Mouse (Mus musculus): ENCODE results near the gene Vps11. TPM values are rescaled to one million over a fixed set of nuclear protein-coding genes. Genes with fewer than 3 reads are reported as not detected.

Gene Vps11
- polyA plus RNA-seq (2014; fragmentation: Illumina TruSeq; extraction: RNeasy Lipid Tissue Mini Kit (QIAGEN cat#74804); ENCODE audit: low read depth, low replicate concordance), result 8.1 TPM

DNA sequence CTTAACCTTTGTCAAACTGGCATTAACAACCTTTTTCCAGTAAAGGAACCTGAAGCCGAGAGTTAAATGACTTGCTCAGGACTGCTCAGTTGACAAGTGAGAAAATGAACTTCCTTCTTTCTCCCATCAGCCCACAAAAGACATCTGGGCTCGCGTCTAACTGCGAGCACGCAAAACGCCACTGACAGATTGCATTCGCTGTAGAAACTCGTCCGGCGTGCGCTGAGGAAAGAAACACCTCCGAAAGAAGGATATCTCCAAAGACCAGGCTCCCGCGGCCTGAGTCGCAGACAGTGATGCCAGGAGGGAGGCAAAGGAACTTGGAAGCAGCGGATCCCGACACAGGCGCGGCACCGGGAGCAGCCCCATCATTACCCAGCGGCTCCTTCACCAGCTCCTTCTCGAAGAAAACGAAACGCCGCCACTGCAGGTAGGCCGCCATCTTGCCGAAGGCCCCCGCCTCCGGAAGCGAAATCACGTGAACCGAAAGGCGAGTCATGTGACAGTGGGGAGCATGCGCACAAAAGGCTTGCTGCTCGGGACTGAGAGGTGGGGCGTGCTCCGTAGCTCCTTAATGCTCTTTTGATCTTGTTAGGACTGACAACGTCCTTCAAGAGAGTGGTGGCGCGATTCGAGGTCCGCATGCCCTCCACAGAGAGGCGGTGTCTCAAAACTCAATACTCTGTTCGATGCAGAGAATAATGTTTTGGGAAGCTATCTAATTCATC, at the start of gene Vps11:
Gene Vps11 (minus strand): TSS at position 481 of the 728 bp plus-strand sequence.

DNA sequence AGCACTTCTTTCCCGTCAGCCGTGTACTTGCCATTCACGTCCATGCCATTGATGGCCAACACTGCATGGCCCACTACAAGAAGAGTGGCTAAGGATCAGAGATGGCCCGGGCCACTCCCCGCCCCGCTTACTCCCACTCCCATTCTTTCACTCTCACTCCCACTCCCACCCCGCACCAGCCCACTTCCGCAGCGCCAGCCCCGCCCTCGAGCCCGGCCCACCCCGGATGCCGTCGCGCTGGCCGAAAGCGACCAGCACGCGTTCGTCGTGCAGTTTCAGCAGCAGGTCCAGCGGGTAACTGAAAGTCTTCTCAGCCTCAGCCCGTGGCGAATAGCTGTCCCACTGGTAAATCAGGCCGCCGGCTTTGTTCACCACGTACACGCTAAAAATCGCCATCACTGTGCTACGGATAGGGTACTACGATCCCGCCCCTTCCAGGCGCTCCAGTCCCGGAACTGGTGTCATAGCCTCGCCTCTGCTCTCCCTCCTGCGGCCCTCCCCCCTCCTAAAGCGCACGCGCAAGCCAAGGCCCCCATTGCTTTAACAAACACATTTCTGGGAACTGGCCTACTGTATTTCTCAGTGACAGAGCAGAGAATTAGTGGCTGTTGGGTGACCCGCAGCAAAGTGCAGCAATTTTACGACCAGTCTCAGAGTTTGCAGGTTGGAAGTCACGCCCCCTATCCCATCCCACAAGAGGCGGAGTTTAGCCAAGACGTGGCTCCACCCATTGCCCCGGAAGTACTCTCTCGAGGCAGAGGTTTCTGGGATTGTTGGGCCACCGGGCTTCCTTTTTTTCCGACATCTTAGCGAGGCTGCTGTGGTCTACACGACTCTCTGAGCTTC, 45.7 kb upstream of the Vps11 start, which contains the start of the genes Rps25 and Trappc4:
Gene Rps25 (plus strand): TSS at position 234 of the 846 bp plus-strand sequence.
Gene Trappc4 (minus strand): TSS at position 695 of the 846 bp plus-strand sequence.

DNA sequence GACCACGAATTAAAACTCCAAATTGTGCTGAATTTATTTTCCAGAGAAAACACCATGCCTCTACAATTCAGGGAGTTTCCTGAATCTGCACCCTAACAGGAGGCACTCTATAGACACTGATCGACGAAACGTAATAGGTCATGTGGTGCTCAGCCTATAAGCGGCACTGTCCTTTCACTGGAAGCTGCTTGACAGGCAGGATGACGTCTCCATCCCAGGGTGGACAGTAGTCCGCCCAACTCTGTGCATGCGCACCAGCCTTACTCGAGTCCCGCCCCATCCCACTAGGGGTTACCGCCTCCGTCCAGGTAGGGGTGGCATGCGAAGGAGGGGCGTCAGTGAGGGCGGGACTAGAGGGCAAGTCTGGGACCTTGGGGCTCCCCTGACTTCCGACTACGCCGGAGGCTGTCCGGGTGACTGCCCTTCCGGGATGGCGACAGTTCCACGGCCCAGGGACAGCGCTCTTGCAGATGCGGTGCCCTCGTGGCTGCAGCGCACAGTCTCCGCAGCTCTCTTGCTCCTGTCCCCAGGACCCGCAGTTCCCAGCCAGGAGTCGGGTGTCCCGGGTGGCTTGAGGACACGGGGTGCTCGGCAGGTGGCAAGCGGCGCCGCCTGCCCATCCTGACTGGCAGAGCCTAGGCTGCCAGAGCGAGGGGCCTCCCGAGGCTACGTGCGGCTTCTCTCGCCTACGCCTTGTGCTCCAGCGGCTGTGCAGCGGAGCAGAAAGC, 35.4 kb upstream of the Vps11 start, which contains the start of gene Slc37a4:
Gene Slc37a4 (plus strand): TSS at position 169 of the 728 bp plus-strand sequence.

DNA sequence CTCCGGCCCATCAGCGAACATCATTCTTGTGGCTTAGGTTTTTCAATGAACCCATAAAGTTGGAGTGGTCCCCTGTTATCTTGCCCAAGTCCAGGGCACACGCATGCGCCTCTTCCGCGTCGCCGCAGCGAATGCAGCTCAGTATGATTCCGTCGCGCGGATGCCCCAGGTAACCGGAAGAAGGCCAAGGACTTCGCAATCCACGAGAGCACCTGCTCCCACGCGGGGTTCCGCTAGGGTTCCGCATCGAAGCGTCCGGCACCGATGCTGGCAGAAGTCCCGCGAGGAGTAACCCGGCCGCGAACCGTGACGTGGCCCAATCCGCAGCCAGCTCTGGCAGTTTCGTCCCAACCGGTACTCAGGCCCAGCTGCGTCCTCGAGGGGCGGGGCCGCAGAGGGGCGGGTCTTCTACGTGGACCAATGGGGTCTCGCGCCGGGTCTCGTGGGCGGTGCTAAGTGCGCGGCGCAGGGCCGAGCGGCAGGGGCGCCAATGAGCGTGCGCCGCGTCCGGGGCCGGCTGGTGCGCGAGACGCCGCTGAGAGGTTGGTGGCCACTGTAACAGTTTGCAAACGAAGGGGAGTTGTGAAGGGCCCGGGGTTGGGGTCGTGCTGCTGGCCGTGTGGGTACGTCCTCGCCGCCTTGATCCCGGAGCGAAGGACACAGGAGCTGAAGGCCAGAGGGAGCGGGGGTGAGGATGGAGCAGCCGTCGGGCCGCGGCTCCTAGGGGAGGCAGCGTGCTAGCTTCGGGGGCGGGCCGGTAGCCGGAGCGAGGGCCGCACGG, 17.8 kb upstream of the Vps11 start, which contains the start of gene Hyou1:
Gene Hyou1 (plus strand): TSS at position 437 of the 781 bp plus-strand sequence.

DNA sequence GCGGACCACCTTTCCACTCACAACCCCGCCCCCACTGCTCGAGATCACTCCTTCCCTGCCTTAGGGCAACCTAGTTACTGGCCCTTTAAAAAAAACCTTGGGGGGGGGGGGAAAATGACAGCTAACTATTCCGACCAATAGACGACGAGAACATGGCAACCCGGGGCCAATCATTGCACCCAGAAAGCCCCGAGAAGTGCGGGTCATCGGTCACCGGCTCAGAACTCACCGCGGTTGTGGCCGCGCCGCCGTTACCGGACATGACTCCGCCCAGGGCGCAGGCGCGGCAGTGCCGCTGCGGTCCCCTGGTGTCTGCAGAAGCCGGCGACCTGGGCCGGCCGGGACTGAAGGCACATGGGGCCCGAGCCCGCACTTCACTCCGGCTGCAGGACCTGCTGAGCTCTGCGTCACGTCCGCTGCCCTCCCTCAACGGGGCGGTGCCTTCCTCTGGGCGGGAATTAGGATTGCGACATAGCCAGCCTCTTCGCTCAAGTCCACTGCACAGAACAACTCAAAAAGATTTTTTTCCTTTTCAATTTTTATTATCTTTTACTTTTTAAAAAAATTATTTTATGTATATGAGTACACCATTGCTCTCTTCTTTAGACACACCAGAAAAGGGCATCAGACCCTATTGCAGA, 17.6 kb downstream of the Vps11 start, which contains the start of gene Hmbs:
Gene Hmbs (minus strand): TSS at position 448 of the 641 bp plus-strand sequence.

DNA sequence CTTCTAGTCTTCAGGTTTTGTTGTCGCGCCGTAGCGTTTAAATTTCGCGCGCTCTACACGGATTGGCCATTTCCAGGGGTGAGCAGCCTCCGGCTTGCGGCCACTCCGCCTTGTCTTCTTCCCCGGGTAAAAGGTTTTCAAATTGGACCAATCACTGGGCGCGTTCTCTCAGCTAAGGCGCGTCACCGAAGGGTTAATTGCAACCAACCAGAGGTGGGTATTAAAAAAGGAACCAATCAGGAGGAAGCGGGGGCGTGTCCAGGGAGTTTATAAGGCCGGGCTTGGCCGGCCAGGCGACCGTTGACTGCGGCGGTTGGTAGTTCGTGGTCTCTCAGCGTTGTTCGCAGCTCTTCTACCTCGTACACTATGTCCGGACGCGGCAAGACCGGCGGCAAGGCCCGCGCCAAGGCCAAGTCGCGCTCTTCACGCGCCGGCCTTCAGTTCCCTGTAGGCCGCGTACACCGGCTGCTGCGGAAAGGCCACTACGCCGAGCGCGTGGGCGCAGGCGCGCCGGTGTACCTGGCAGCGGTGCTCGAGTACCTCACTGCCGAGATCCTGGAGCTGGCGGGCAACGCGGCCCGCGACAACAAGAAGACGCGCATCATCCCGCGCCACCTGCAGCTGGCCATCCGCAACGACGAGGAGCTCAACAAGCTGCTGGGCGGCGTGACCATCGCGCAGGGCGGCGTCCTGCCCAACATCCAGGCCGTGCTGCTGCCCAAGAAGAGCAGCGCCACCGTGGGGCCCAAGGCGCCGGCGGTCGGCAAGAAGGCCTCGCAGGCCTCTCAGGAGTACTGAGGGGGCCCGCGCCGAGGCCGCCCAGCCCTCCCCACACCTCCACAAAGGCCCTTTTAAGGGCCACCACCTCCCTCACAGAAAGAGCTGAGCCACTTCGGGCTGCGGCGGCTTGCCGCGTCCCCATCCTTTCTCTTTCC, 26.8 kb downstream of the Vps11 start, which contains the start of gene H2afx:
Gene H2afx (plus strand): TSS at position 299 of the 935 bp plus-strand sequence.

DNA sequence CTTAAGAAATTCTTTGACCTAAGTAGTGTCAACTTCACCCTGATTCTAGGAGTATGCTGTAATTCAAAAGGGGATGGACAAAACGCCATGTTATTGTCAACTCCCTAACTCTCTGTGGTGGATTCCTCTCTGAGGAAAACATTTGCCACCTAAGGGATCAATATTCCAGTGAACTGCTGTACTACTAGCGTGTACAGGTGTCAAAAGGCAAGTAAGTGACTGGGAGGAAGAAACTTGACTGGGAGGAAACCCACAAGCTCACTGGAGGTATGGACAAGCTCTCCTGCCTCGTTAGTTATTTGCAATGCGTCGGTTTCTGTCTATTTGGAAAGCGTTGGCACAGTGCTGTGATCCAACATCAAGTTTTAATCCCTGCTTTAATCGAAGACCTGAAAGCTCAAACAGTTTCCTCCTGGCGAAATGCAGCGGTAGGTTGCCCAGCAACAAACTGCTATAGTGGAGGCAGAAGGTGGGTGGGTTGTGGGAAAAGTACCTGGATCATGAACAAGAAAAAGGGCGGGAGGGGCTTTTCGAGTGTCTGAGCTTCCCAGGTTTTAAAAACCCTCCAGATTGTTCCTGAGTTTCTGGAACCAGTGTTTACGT, 35.6 kb downstream of the Vps11 start, which contains the start of gene Dpagt1:
Gene Dpagt1 (plus strand): TSS at position 252 of the 603 bp plus-strand sequence.

DNA sequence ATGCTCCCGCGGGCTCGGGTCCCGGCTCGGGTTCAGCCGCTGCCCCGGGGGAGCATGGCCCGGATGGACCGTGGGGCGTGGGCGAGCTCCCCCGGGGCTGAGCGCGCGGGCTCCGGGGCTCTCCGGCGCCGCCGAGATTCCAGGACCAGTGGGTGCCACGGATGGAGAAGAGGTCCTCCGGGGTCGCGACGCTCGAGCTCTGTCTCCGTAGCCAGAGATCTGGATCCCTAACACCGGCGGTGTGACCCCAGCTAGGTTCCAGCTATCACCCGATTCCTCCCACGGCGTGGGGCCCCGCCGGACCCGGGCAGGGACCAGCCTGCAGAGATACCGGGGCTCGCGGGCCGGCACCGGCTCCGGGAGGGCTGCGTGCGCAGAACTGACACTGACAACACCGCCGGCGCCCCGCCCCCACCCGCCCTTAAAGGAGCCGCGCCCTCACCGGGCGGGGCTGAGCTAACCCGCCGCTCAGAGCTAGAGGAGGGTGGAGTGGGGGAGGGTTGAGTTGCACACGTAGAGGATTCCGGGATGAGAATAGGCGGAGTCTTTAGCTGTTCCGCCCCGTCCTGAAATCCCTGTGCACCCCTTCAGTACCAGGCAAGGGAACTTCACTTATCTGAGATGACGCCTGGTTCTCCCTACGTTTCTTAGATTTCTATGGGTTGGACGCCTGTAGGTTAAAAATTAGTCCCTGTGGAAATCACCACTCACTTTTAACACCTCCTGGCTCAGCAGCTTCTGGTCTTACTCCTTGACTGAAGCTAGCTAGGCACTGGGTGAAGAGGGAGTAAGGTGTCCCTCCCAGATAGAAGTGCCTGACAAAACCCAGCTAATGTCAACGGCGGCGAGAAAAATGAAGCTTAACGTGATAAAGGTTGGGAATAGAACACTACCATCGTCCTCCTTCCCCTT, 41.3 kb downstream of the Vps11 start, which contains the start of gene C2cd2l:
Gene C2cd2l (minus strand): TSS at position 399 of the 912 bp plus-strand sequence.

DNA sequence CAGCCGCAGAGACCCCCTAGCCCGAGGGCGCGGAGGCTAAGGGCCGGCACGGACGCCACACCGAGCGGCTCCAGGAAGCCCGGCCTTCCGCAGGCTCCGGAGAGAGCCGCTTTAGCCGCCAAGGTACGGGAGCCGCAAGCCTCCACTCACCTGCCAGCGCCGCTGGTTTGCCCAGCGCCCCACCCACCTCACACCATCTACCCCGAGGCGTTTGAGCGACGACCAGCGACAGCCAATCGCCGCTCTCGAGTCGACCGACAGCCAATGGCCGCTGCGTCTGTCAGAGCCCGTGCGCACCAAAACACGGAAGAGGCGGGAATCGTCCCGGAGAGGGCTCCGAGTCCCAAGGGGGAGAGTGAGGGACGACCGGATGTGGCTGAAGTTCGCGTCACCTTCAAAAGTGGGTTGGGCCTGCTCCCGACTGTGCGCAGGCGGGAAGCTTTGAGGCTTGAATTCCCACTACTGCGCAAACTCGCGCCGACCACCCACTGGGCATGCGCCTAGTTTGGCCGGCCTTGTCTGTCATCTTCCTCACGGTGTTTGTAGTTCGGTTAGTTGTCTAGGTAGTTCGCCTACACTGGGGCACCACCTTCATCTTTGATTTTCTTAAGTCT, 55.9 kb downstream of the Vps11 start, which contains the start of gene Hinfp:
Gene Hinfp (minus strand): TSS at position 206 of the 614 bp plus-strand sequence.

Other genes starting within 250 kb of the Vps11 start
- not detected for gene Gm49380, start 248.2 kb downstream of the Vps11 start, polyA plus RNA-seq (2014; fragmentation: Illumina TruSeq; extraction: RNeasy Lipid Tissue Mini Kit (QIAGEN cat#74804); ENCODE audit: low read depth, low replicate concordance)
- 1.1 TPM for gene Rnf26, start 248.2 kb downstream of the Vps11 start, polyA plus RNA-seq (2014; fragmentation: Illumina TruSeq; extraction: RNeasy Lipid Tissue Mini Kit (QIAGEN cat#74804); ENCODE audit: low read depth, low replicate concordance)
- gene Mcam, start 227.2 kb downstream of the Vps11 start, polyA plus RNA-seq (2014; fragmentation: Illumina TruSeq; extraction: RNeasy Lipid Tissue Mini Kit (QIAGEN cat#74804); ENCODE audit: low read depth, low replicate concordance), result 1.6 TPM
- 5.1 TPM for gene Cbl, start 127.6 kb downstream of the Vps11 start, polyA plus RNA-seq (2014; fragmentation: Illumina TruSeq; extraction: RNeasy Lipid Tissue Mini Kit (QIAGEN cat#74804); ENCODE audit: low read depth, low replicate concordance)
- not detected for gene Ccdc153, start 121.0 kb downstream of the Vps11 start, polyA plus RNA-seq (2014; fragmentation: Illumina TruSeq; extraction: RNeasy Lipid Tissue Mini Kit (QIAGEN cat#74804); ENCODE audit: low read depth, low replicate concordance)
- gene Pdzd3, start 110.2 kb downstream of the Vps11 start, polyA plus RNA-seq (2014; fragmentation: Illumina TruSeq; extraction: RNeasy Lipid Tissue Mini Kit (QIAGEN cat#74804); ENCODE audit: low read depth, low replicate concordance), result not detected
- 0.34 TPM for gene Nlrx1, start 93.1 kb downstream of the Vps11 start, polyA plus RNA-seq (2014; fragmentation: Illumina TruSeq; extraction: RNeasy Lipid Tissue Mini Kit (QIAGEN cat#74804); ENCODE audit: low read depth, low replicate concordance)
- not detected for gene Abcg4, start 73.1 kb downstream of the Vps11 start, polyA plus RNA-seq (2014; fragmentation: Illumina TruSeq; extraction: RNeasy Lipid Tissue Mini Kit (QIAGEN cat#74804); ENCODE audit: low read depth, low replicate concordance)
- 6.5 TPM for gene Hinfp, start 56.0 kb downstream of the Vps11 start, polyA plus RNA-seq (2014; fragmentation: Illumina TruSeq; extraction: RNeasy Lipid Tissue Mini Kit (QIAGEN cat#74804); ENCODE audit: low read depth, low replicate concordance)
- 2.1 TPM for gene C2cd2l, start 41.4 kb downstream of the Vps11 start, polyA plus RNA-seq (2014; fragmentation: Illumina TruSeq; extraction: RNeasy Lipid Tissue Mini Kit (QIAGEN cat#74804); ENCODE audit: low read depth, low replicate concordance)
- gene Dpagt1, start 35.7 kb downstream of the Vps11 start, polyA plus RNA-seq (2014; fragmentation: Illumina TruSeq; extraction: RNeasy Lipid Tissue Mini Kit (QIAGEN cat#74804); ENCODE audit: low read depth, low replicate concordance), result 14.6 TPM
- 1.0 TPM for gene H2afx, start 27.0 kb downstream of the Vps11 start, polyA plus RNA-seq (2014; fragmentation: Illumina TruSeq; extraction: RNeasy Lipid Tissue Mini Kit (QIAGEN cat#74804); ENCODE audit: low read depth, low replicate concordance)
- 36.4 TPM for gene Hmbs, start 17.4 kb downstream of the Vps11 start, polyA plus RNA-seq (2014; fragmentation: Illumina TruSeq; extraction: RNeasy Lipid Tissue Mini Kit (QIAGEN cat#74804); ENCODE audit: low read depth, low replicate concordance)
- 21.1 TPM for gene Hyou1, start 17.8 kb upstream of the Vps11 start, polyA plus RNA-seq (2014; fragmentation: Illumina TruSeq; extraction: RNeasy Lipid Tissue Mini Kit (QIAGEN cat#74804); ENCODE audit: low read depth, low replicate concordance)
- gene Slc37a4, start 35.2 kb upstream of the Vps11 start, polyA plus RNA-seq (2014; fragmentation: Illumina TruSeq; extraction: RNeasy Lipid Tissue Mini Kit (QIAGEN cat#74804); ENCODE audit: low read depth, low replicate concordance), result 32.4 TPM
- gene Rps25, start 45.5 kb upstream of the Vps11 start, polyA plus RNA-seq (2014; fragmentation: Illumina TruSeq; extraction: RNeasy Lipid Tissue Mini Kit (QIAGEN cat#74804); ENCODE audit: low read depth, low replicate concordance), result 495 TPM
- 20.4 TPM for gene Trappc4, start 45.9 kb upstream of the Vps11 start, polyA plus RNA-seq (2014; fragmentation: Illumina TruSeq; extraction: RNeasy Lipid Tissue Mini Kit (QIAGEN cat#74804); ENCODE audit: low read depth, low replicate concordance)
- 16.2 TPM for gene Ccdc84, start 56.9 kb upstream of the Vps11 start, polyA plus RNA-seq (2014; fragmentation: Illumina TruSeq; extraction: RNeasy Lipid Tissue Mini Kit (QIAGEN cat#74804); ENCODE audit: low read depth, low replicate concordance)
- not detected for gene Foxr1, start 79.5 kb upstream of the Vps11 start, polyA plus RNA-seq (2014; fragmentation: Illumina TruSeq; extraction: RNeasy Lipid Tissue Mini Kit (QIAGEN cat#74804); ENCODE audit: low read depth, low replicate concordance)
- gene Upk2, start 93.3 kb upstream of the Vps11 start, polyA plus RNA-seq (2014; fragmentation: Illumina TruSeq; extraction: RNeasy Lipid Tissue Mini Kit (QIAGEN cat#74804); ENCODE audit: low read depth, low replicate concordance), result not detected
- gene Bcl9l, start 121.2 kb upstream of the Vps11 start, polyA plus RNA-seq (2014; fragmentation: Illumina TruSeq; extraction: RNeasy Lipid Tissue Mini Kit (QIAGEN cat#74804); ENCODE audit: low read depth, low replicate concordance), result 0.82 TPM
- gene Cxcr5, start 200.2 kb upstream of the Vps11 start, polyA plus RNA-seq (2014; fragmentation: Illumina TruSeq; extraction: RNeasy Lipid Tissue Mini Kit (QIAGEN cat#74804); ENCODE audit: low read depth, low replicate concordance), result 0.24 TPM
- gene Ddx6, start 243.2 kb upstream of the Vps11 start, polyA plus RNA-seq (2014; fragmentation: Illumina TruSeq; extraction: RNeasy Lipid Tissue Mini Kit (QIAGEN cat#74804); ENCODE audit: low read depth, low replicate concordance), result 60.4 TPM

Data from liver, adult 10 weeks (tissue).